Mouse (Mus musculus): Measurements from ENCODE around the gene Mbnl3.

DNA sequence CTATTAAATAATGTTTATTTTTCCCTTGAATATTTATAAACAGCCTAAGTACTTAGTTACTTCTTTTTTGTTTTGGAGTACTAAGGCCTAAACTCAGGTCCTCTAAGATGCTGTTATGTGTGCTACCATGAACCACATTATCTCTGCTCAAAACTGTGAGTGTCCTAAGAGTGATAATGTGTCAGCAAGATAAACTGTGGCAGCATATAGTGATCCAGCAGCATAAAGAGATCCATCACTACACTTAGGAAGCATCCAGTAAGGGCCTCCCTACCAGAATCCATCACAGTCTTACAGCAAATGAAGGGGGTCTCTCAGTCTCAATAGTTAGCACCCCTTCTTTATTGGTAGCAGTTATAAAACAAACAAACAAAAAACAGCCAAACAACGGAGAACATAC lies 35.9 kb downstream of the Mbnl3 start:
- TF ChIP-seq ETS1 (IDR thresholded peaks at IDR 0.05; ENCODE audit: low read depth, low read length), result no peak
- TF ChIP-seq USF1 (IDR thresholded peaks at IDR 0.05; ENCODE audit: low read depth, low read length), result no peak
- TF ChIP-seq MAZ (IDR thresholded peaks at IDR 0.05; ENCODE audit: low read depth, low read length), result no peak
- no peak for TF ChIP-seq CTCF (IDR thresholded peaks at IDR 0.05 in 2 of 3, conservative IDR thresholded peaks at IDR 0.05 in 1 of 3; ENCODE audit: control insufficient read depth in 1 of 3, insufficient read depth in 1 of 3, low read depth in 2 of 3, low read length in 3 of 3, poor library complexity in 1 of 3, severe bottlenecking in 1 of 3)
- no peak for TF ChIP-seq ZC3H11A (IDR thresholded peaks at IDR 0.05; ENCODE audit: low read depth, low read length)
- TF ChIP-seq HCFC1 (IDR thresholded peaks at IDR 0.05; ENCODE audit: low read depth, low read length), result no peak

All from MEL (cell line).